Mouse (Mus musculus) brain, embryonic 14.5 days (tissue): ENCODE results near the gene Zfp740.
"Not testable (repeated sequence)": the region's sequence is repeated elsewhere in the genome, so short reads cannot be mapped to it uniquely, and the experiment has no call there.

Experiments used
- CTCF ChIP-seq: fragments of 200-500 bp; IDR thresholded peaks from 2 replicates; pipeline ENCODE4 v1.5.1; 2012; ENCODE audit warnings: inconsistent platforms, mild to moderate bottlenecking, moderate library complexity, borderline replicate concordance; ENCODE audit not compliant: insufficient read depth, insufficient read length; ENCODE audit errors: extremely low read depth
- POLR2A ChIP-seq: fragments of 200-500 bp; IDR thresholded peaks from 2 replicates; pipeline ENCODE4 v1.6.1; 2012; ENCODE audit warnings: mild to moderate bottlenecking, inconsistent platforms, borderline replicate concordance; ENCODE audit not compliant: poor library complexity, insufficient read depth, insufficient read length, severe bottlenecking; ENCODE audit errors: extremely low read depth

DNA sequence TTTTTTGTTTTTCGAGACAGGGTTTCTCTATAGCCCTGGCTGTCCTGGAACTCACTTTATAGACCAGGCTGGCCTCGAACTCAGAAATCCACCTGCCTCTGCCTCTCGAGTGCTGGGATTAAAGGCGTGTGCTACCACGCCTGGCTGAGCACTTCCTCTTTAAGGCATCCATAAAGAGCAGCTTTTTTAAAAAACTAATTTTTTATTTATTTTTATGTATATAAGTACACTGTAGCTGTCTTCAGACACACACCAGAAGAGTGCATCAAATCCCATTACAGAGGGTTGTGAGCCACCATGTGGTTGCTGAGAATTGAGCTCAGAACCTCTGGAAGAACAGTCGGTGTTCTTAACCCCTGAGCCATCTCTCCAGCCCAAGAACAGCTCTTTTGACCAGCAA lies 22.6 kb downstream of the Zfp740 start:
- TF ChIP-seq CTCF, POLR2A: not testable (repeated sequence)
